Mouse (Mus musculus): ENCODE measurements around the gene Il20rb.

Il20rb gene

GRCm38 (mm10) chr9:100436865-100437595 is 49.6 kb downstream of the Il20rb start:
- ATAC-seq (ENCODE audit: insufficient number of reproducible peaks, low FRiP score, low TSS enrichment): no peak

GRCm38 (mm10) chr9:100431355-100431754 is 55.2 kb downstream of the Il20rb start:
- no peak for ATAC-seq (ENCODE audit: insufficient number of reproducible peaks, low FRiP score, low TSS enrichment)

GRCm38 (mm10) chr9:100430911-100431310 is 55.7 kb downstream of the Il20rb start:
- no peak for ATAC-seq (ENCODE audit: insufficient number of reproducible peaks, low FRiP score, low TSS enrichment)

- no peak for ATAC-seq (ENCODE audit: insufficient number of reproducible peaks, low FRiP score, low TSS enrichment)
Observed at GRCm38 (mm10) chr9:100419644-100420043, 66.9 kb downstream of the Il20rb start.

- ATAC-seq (ENCODE audit: insufficient number of reproducible peaks, low FRiP score, low TSS enrichment): no peak
Observed at GRCm38 (mm10) chr9:100419103-100419502, 67.5 kb downstream of the Il20rb start.

- ATAC-seq (ENCODE audit: insufficient number of reproducible peaks, low FRiP score, low TSS enrichment): no peak
Observed at GRCm38 (mm10) chr9:100416756-100417155, 69.8 kb downstream of the Il20rb start.

- ATAC-seq (ENCODE audit: insufficient number of reproducible peaks, low FRiP score, low TSS enrichment): no peak
Observed at GRCm38 (mm10) chr9:100416299-100416698, 70.3 kb downstream of the Il20rb start.

GRCm38 (mm10) chr9:100415328-100415979 is 71.1 kb downstream of the Il20rb start:
- no peak for ATAC-seq (ENCODE audit: insufficient number of reproducible peaks, low FRiP score, low TSS enrichment)
